Mouse (Mus musculus): ENCODE data around the gene Leng9. TPM values are rescaled to one million over a fixed set of nuclear protein-coding genes. Genes with fewer than 3 reads are reported as not detected.

Leng9 gene
- polyA plus RNA-seq, 1 experiment from 2014 or later: 1.2 TPM

- Histone ChIP-seq H3K9ac (ENCODE audit: low read length) (no peak overlapping the region), H3K4me3 (ENCODE audit: low read depth, low read length) (no peak overlapping the region), H3K27me3 (ENCODE audit: control insufficient read depth, insufficient read depth, low read length) (no peaks in the 10 kb centered on the region), H3K9me3 (ENCODE audit: control insufficient read depth, low read length) (no peaks in the 10 kb centered on the region), H3K4me2 (ENCODE audit: low read depth, severe bottlenecking) (no peak overlapping the region), H3K36me3 (ENCODE audit: control insufficient read depth, insufficient read depth, low read length) (no peaks in the 10 kb centered on the region), H3K4me1 (ENCODE audit: control insufficient read depth, insufficient read depth, low read length) (no peaks in the 10 kb centered on the region), H3K27ac (replicated peaks; ENCODE audit: low read depth, low read length) (no peak overlapping the region)
- ATAC-seq (ENCODE audit: insufficient number of reproducible peaks, low FRiP score, low TSS enrichment, low read depth) (no peak), DNase-seq (ENCODE audit: low spot score) (no peak)
- WGBS: 73% methylated on average over 3 of the region's 3 CpGs
Measured at GRCm38 (mm10) chr7:4111766-4112165, 38.4 kb downstream of the Leng9 start.

DNA sequence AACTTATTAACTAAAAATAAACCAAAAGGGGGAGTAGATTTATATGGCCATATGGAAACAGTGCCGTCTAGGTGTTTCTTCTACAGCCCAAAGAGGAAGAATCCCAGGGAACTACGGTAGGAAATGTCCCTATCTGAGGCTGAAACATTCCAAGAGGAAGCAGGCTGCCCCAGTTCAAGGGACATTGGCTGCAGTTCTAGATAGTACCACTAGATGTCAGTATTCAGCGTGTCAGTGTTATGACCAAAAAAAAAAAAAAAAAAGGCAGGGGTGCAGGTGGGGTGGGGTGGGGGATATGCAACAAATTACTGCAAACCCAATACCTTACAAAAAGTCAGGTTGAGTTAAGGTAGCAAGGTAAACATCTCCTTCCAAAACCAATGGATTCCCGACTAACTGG, 46.8 kb downstream of the Leng9 start:
- no peak for ATAC-seq (ENCODE audit: insufficient number of reproducible peaks, low FRiP score, low TSS enrichment, low read depth)

GRCm38 (mm10) chr7:4101144-4101543, 49.0 kb downstream of the Leng9 start:
- H3K4me1 ChIP-seq (ENCODE audit: control insufficient read depth, insufficient read depth, low read length): no peaks in the 10 kb centered on the region
- 82% methylated on average over 5 of the region's 5 CpGs for WGBS
- H3K4me3 ChIP-seq (ENCODE audit: low read depth, low read length): no peak overlapping the region
- no peak overlapping the region for H3K4me2 ChIP-seq (ENCODE audit: low read depth, severe bottlenecking)
- no peak for ATAC-seq (ENCODE audit: insufficient number of reproducible peaks, low FRiP score, low TSS enrichment, low read depth)
- H3K27me3 ChIP-seq (ENCODE audit: control insufficient read depth, insufficient read depth, low read length): no peaks in the 10 kb centered on the region
- no peak for DNase-seq (ENCODE audit: low spot score)
- no peak overlapping the region for H3K9ac ChIP-seq (ENCODE audit: low read length)
- H3K9me3 ChIP-seq (ENCODE audit: control insufficient read depth, low read length): no peaks in the 10 kb centered on the region
- no peaks in the 10 kb centered on the region for H3K36me3 ChIP-seq (ENCODE audit: control insufficient read depth, insufficient read depth, low read length)
- no peak overlapping the region for H3K27ac ChIP-seq (replicated peaks; ENCODE audit: low read depth, low read length)

More for the DNA sequence above, 46.8 kb downstream of the Leng9 start:
- H3K27me3 ChIP-seq (ENCODE audit: control insufficient read depth, insufficient read depth, low read length): no peaks in the 10 kb centered on the region
- H3K36me3 ChIP-seq (ENCODE audit: control insufficient read depth, insufficient read depth, low read length): no peaks in the 10 kb centered on the region
- no peaks in the 10 kb centered on the region for H3K4me1 ChIP-seq (ENCODE audit: control insufficient read depth, insufficient read depth, low read length)
- WGBS: 25% methylated on average over 4 of the region's 4 CpGs
- DNase-seq (ENCODE audit: low spot score): peak; percentile 32
- no peak overlapping the region for H3K27ac ChIP-seq (replicated peaks; ENCODE audit: low read depth, low read length)
- no peak overlapping the region for H3K4me3 ChIP-seq (ENCODE audit: low read depth, low read length)
- no peak overlapping the region for H3K4me2 ChIP-seq (ENCODE audit: low read depth, severe bottlenecking)
- no peak overlapping the region for H3K9ac ChIP-seq (ENCODE audit: low read length)
- H3K9me3 ChIP-seq (ENCODE audit: control insufficient read depth, low read length): no peaks in the 10 kb centered on the region

- no peaks in the 10 kb centered on the region for H3K27me3 ChIP-seq (ENCODE audit: control insufficient read depth, insufficient read depth, low read length)
- H3K9me3 ChIP-seq (ENCODE audit: control insufficient read depth, low read length): no peaks in the 10 kb centered on the region
- 80% methylated on average over 2 of the region's 2 CpGs for WGBS
- ATAC-seq (ENCODE audit: insufficient number of reproducible peaks, low FRiP score, low TSS enrichment, low read depth) (no peak), DNase-seq (ENCODE audit: low spot score) (no peak)
- H3K27ac ChIP-seq (replicated peaks; ENCODE audit: low read depth, low read length): no peak overlapping the region
- no peaks in the 10 kb centered on the region for H3K4me1 ChIP-seq (ENCODE audit: control insufficient read depth, insufficient read depth, low read length)
- no peak overlapping the region for H3K4me3 ChIP-seq (ENCODE audit: low read depth, low read length)
- no peaks in the 10 kb centered on the region for H3K36me3 ChIP-seq (ENCODE audit: control insufficient read depth, insufficient read depth, low read length)
- H3K9ac ChIP-seq (ENCODE audit: low read length): no peak overlapping the region
- H3K4me2 ChIP-seq (ENCODE audit: low read depth, severe bottlenecking): no peak overlapping the region
Measured at GRCm38 (mm10) chr7:4098832-4099231, 51.3 kb downstream of the Leng9 start.

DNA sequence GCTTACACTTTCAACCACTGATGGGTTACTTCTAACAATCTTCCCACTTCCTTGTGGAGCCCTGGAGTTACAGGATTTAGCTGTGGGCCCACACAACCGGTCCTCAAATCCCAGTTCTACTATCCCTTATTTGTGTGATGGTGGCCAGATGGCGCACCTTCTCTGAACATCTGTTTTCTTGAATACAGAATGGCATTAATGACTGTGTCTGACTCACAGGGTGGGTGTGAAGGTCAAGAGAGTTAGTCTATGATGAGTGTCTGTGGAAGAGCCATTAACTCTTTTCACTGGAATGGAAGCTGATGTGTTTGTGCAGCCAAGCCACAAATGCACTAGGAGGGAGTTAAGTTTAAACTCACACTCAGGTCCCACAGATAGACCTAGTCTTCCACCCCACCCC, 51.9 kb downstream of the Leng9 start:
- Histone ChIP-seq H3K4me2 (ENCODE audit: low read depth, severe bottlenecking) (no peak overlapping the region), H3K4me1 (ENCODE audit: control insufficient read depth, insufficient read depth, low read length) (no peaks in the 10 kb centered on the region), H3K9me3 (ENCODE audit: control insufficient read depth, low read length) (no peaks in the 10 kb centered on the region), H3K36me3 (ENCODE audit: control insufficient read depth, insufficient read depth, low read length) (no peaks in the 10 kb centered on the region), H3K27me3 (ENCODE audit: control insufficient read depth, insufficient read depth, low read length) (no peaks in the 10 kb centered on the region), H3K27ac (replicated peaks; ENCODE audit: low read depth, low read length) (no peak overlapping the region), H3K4me3 (ENCODE audit: low read depth, low read length) (no peak overlapping the region), H3K9ac (ENCODE audit: low read length) (no peak overlapping the region)
- WGBS: 74% methylated on average over 2 of the region's 2 CpGs
- ATAC-seq (ENCODE audit: insufficient number of reproducible peaks, low FRiP score, low TSS enrichment, low read depth) (no peak), DNase-seq (ENCODE audit: low spot score) (no peak)

Other genes with a start within 250 kb of the Leng9 start
- 0.13 TPM in 1 of 2 replicates, not detected in the other for gene Lilra6, start 234.9 kb downstream of the Leng9 start, polyA plus RNA-seq (2014; fragmentation: Nextera tagmentation; extraction: Ambion mirVana)
- gene Lair1, start 87.2 kb downstream of the Leng9 start, polyA plus RNA-seq (2014; fragmentation: Nextera tagmentation; extraction: Ambion mirVana): 0.18 and 0.55 TPM in 2 replicates
- 1.4 and 1.5 TPM in 2 replicates for gene Ttyh1, start 31.0 kb downstream of the Leng9 start, polyA plus RNA-seq (2014; fragmentation: Nextera tagmentation; extraction: Ambion mirVana)
- 47.6 and 49.7 TPM in 2 replicates for gene Leng8, start 13.3 kb downstream of the Leng9 start, polyA plus RNA-seq (2014; fragmentation: Nextera tagmentation; extraction: Ambion mirVana)
- 29.4 and 35.1 TPM in 2 replicates for gene Cdc42ep5, start 14.5 kb upstream of the Leng9 start, polyA plus RNA-seq (2014; fragmentation: Nextera tagmentation; extraction: Ambion mirVana)
- not detected in 2 replicates for gene Lilra5, start 87.4 kb upstream of the Leng9 start, polyA plus RNA-seq (2014; fragmentation: Nextera tagmentation; extraction: Ambion mirVana)
- not detected in 2 replicates for gene Ncr1, start 187.3 kb upstream of the Leng9 start, polyA plus RNA-seq (2014; fragmentation: Nextera tagmentation; extraction: Ambion mirVana)
- 0.23 and 0.67 TPM in 2 replicates for gene Gp6, start 247.4 kb upstream of the Leng9 start, polyA plus RNA-seq (2014; fragmentation: Nextera tagmentation; extraction: Ambion mirVana)

Measured in limb, embryonic 11.5 days (tissue).